Mouse (Mus musculus): ENCODE results near the gene Ackr3. TPM values are rescaled to one million over a fixed set of nuclear protein-coding genes. Genes with fewer than 3 reads are reported as not detected.

The Ackr3 gene
- total RNA-seq, 2 experiments from 2014 or later, result 9.9 to 13.4 TPM

DNA sequence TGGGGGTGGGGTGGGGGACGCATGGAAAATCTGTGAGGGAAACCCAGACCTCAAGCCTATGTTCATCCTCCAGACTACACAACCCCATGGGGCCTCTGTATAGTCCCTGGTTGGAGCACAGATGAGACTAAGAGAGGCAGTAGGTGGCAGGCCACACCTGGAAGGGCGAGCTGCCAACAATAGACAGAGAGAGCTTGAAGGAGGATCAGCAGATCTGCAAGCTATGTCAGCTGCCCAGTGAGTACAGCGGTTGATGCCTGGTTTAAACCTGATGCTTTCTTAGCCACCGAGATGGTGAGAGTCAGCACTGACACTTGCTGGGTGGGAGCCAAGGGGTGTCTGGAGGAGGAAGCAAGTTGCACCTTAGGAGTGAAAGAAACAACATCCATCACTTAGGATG, 43.5 kb downstream of the Ackr3 start:
- intact Hi-C loops (cut with DNase I), result loop anchor here (5.0 kb wide), 2 partner anchors 190 to 345 kb away; no protein-coding TSS in a partner anchor

DNA sequence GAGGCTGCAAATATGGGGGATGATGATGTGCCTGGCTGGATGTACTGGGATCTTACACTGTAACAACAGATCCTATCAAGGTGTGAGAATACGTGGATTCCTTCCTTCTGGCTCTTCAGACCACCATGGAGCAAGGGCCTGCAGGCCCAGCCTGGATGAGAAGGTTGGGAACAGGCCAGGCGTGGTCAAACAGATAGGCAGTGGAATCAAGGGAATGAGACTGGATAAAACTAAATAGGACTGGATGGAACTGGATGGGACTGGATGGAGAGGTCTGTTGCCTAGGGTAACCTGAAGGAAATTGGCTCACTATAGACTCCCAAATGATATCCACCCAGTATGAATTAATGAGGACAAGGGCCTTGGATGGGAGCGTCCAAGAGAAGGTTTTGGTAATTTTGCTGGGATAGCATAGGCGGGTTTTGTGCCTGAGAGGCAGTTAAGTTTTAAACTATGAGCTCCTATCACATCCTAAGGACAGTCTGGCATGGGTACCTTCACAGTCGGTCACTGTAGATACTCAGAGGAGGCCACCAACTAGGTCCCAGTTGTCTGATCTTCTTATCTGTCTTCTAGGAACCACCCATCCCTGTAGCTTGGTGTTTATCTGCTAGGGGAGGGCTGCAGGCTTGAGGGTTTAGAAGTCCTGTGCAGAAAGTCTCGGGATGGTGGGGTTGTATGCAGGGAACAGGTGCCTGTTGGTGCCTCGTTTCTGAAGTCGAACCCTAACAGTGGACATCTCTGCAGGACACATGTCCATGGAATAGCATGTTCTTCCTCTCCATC, 44.2 kb downstream of the Ackr3 start:
- intact Hi-C loops (cut with DNase I), result loop anchor here (5.0 kb wide), 2 partner anchors 191 to 344 kb away; no protein-coding TSS in a partner anchor
- DNase-seq, result no peak

More for the DNA sequence above, 43.5 kb downstream of the Ackr3 start:
- no peak for DNase-seq

DNA sequence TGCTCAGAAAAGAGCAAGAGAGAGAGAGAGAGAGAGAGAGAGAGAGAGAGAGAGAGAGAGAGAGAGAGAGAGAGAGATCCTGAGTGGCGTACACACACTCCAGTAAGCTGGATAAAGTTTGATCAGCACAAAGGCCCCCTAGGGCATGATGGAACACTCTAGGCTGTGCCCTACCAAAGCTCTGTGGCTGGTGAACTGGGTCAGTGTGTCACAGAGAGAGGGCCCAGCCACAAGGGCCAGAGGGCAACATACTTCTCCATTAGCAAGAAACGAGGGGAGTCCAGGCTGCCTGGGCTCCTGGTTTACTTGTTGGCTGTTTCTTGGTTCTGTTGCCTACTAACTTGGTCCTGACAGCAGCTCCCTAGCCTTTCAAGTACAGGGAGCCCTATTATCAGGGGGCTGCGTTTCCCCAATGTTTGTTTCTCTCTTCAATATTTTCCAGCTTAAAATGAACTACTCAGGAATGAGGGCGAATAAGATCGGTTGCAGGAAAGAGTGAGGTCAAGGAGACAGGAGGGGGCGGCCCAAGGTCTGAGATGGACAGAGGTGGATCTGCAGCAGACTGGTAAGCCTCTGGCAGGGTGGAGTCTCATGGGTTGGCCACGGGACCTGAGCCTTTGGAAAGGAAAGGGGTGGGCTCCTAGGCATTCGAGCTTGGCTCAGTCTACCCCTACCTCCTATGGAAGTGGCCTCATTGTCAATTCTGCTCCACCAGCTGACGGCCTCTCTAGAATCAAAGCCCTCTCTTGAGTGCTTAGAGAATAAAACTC, 45.4 kb downstream of the Ackr3 start:
- no peak for DNase-seq
- intact Hi-C loops (cut with DNase I), result loop anchor here (5.0 kb wide), 2 partner anchors 192 to 343 kb away; no protein-coding TSS in a partner anchor

DNA sequence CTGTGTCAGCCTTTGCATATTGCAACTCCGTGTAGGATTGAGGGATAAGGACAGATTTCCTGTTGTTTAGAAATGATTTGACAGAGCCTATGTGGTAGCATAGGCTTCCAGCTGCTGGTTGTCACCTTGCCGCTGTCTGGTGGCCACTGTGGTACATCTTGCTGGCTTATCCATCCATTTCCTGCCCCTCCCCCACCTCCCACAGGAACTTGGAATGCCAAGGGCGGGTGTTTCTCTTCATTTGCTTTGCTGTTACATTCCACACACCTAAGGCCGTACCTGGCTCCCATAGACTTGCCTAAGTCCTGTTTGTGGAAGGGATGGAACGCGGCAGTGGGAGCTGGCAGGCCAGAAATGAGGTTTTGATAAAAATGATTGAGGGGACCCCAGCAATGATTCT, 46.6 kb downstream of the Ackr3 start:
- intact Hi-C loops (cut with DNase I), result no loop called here

DNA sequence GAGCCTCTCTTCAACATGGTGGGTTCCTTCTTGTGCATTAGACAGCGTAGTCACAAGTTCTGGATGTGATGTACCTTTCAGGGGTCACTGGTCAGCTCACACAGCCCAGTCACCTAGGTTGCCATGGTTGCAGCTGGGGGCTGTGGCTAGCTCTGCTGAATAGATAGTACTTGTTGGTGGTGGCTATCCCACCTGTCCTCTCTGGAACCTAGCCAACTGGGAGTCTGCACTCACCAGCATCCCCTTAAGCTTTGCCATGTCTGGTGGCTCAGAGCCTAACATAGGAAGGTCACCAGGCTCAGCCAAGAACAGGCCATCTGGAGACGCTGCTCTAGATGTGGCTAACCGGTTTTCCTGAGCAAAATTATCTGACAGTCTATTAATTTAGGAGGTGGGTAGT, 47.4 kb downstream of the Ackr3 start:
- no peak for DNase-seq
- intact Hi-C loops (cut with DNase I), result no loop called here

More for the DNA sequence above, 46.6 kb downstream of the Ackr3 start:
- no peak for DNase-seq

DNA sequence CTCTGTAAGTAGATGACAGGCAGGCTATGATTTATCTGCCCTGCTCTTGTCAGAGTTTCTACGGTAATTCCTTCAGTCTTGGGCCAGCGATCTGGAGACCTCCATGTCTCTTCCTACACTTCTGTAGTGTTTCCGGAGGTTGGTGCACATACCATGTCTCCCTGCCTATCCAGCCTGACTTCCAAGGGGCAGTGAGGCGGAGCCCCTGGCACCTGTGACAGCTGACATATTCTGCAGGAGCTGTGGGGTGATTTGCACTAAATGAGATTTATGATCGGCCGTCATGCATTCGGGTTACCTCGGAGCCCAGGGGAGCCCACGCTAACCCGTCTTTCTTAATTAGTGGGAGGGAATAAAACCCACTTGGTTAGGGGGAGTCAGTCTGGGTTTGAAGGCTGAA, 49.7 kb downstream of the Ackr3 start:
- intact Hi-C loops (cut with DNase I), result no loop called here
- no peak for DNase-seq

DNA sequence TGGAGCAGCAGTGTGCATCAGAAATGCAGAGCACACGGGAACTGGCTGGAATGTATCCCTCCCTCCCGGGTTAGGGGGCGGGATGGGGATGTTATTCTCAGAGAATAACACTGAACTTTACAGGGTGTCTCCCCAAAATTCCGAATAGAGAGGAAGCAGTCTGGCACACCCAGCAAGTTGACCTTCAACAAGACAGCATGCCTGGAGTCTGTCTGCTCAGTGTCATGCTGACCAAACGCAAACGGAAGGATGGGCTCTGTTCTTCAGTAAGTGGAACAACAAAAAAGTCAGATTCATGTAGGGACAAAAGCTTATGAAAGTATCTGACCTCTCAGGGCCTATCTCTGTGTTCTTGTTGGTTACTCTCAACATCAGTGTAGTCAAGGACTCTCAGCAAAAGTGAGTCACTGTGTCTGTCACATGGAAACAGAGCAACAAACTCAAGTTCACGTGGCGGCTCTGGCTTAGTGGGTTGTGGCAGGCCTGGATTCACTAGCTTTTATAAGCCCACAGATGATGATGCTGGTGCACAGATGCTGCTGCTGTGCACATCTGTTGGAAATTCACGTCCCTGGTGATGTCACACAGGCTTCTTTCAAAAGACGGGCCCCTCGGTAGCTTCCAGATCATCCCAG, 54.6 kb downstream of the Ackr3 start:
- intact Hi-C loops (cut with DNase I), result no loop called here
- DNase-seq, result peak in 1 of 2 experiments; percentile 31

DNA sequence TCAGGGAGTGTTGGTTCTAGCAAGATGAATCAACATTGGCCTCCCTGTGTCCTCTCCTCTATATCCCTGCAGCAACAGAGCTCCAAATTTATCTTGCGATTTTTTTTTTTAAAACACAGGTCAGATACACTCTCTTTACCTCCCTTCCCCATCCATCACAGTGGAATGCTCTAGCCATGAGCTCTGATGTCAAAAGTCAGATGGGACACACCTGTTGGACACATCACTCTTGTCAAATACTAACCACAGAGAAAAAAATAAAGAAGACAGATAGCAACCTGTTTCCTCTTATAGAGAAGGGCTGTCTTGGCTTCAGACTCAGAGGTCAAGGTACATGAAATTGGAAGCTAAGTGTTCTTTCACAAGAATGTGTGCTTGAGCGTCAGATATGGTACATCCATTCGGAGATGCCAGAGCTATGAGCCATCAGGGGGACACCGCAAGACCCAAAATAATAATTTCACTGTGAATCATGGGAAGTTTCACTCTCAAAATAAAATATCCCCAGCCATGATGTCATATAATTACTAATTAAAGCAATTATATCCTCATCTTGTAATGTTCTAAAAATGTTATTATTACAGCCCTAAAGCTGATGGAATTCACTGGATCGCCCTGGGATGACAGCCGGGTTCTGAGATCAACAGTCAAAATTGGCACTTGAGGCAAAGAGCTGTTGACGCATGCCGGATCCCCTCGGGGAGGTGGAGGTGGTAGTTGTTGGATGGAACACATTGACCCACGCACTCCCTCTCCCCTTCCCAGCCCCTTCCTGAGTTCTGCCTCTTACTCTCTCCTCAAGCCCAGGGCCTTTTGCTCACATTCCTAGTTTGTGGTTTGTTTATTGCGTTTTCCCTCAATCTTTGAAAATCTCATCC, 57.2 kb downstream of the Ackr3 start:
- intact Hi-C loops (cut with DNase I), result no loop called here

DNA sequence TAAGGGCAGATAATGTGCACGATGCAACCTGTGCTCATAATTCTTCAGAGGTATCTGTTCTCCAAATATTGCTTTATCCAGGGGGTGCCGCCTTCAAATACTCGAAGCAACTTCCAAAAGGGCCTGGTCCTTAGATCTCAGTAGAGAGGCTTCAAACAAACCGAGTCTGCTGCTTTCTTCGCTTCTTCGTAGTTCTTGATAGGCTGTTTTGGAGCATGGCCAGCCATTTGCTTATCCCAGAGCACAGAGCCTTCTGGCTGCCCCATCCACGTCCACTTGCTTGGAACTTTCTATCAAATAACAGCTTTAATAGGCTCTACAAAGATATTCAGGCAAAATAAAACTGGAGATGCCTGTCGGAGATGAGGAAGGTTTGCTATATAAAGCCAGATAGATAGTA, 58.6 kb downstream of the Ackr3 start:
- intact Hi-C loops (cut with DNase I), result no loop called here

More for the DNA sequence above, 57.2 kb downstream of the Ackr3 start:
- no peak for DNase-seq

More for the DNA sequence above, 58.6 kb downstream of the Ackr3 start:
- DNase-seq, result no peak

Other genes with a start within 250 kb of the Ackr3 start
- gene Asb18, start 189.3 kb upstream of the Ackr3 start, total RNA-seq (2021), result 10 to 100 TPM; 21.8 to 26.9 TPM
- gene Iqca, start 50.6 kb upstream of the Ackr3 start, total RNA-seq (2021), result not detected